Mouse (Mus musculus): ENCODE results near the gene Cpe. TPM values are rescaled to one million over a fixed set of nuclear protein-coding genes. Genes with fewer than 3 reads are reported as not detected.

Gene Cpe
- total and polyA plus RNA-seq, 3 experiments = 0.13 TPM; not detected in 2

DNA sequence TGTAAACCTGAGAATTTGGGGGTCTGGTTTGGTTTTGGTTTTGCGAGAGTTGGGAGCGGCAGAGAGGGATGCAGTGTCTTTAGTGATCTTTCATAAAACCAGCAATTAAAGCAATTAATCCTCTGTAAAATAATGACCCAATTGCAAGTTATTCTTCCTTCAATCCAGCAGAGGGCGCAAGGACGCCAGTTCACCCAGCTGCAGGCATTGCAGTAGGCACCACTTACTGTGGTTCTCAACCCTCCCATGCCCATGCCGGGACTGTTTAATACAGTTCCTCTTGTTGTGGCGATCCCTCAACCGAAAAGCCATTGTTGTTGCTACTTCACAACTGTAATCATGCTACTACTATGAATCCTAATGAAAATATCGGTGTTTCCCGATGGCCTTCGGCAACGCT lies 74.2 kb downstream of the Cpe start:
- Histone ChIP-seq H3K27ac (ENCODE audit: insufficient read depth, low read depth) (no peak overlapping the region), H3K4me1 (ENCODE audit: control insufficient read depth in 1 of 2, insufficient read depth in 2 of 2) (peaks cover 0 to 8% of the 10 kb centered on the region in 2 experiments; a peak in 2 of 4 replicates), H3K9me3 (replicated peaks; ENCODE audit: low read length) (no peaks in the 10 kb centered on the region), H3K27me3 (replicated peaks) (no peaks in the 10 kb centered on the region), H3K9ac (ENCODE audit: insufficient read depth, low read depth) (no peak overlapping the region), H3K4me3 (replicated peaks in 1 of 3; ENCODE audit: low read depth in 2 of 3, low read length in 2 of 3, poor library complexity in 1 of 3) (peak overlapping the region in 1 of 3 experiments; percentile 33), H3K4me2 (ENCODE audit: insufficient read depth, low read depth, poor library complexity, severe bottlenecking) (peak overlapping the region; percentile 54; the same call in 1 of the 2 replicates), H3K79me2 (replicated peaks; ENCODE audit: control insufficient read depth, extremely low read depth, insufficient read depth, poor library complexity, severe bottlenecking) (no peaks in the 10 kb centered on the region), H3K36me3 (replicated peaks in 1 of 2; ENCODE audit: control insufficient read depth in 1 of 2, insufficient read depth in 1 of 2, low read length in 1 of 2) (no peaks in the 10 kb centered on the region)
- dilution Hi-C loops (cut with MboI; ENCODE audit: extremely low pct_ligation_motif_present, extremely low pct_unique_long_range_greater_than_20kb, low sequenced_read_pairs) = no loop called here
- TF ChIP-seq PAX5 (IDR thresholded peaks at IDR 0.05; ENCODE audit: low read length) (no peak), MAZ (IDR thresholded peaks at IDR 0.05; ENCODE audit: low read depth, low read length) (no peak), RAD21 (IDR thresholded peaks at IDR 0.05; ENCODE audit: low read depth, low read length) (peak; percentile 79), NELFE (IDR thresholded peaks at IDR 0.05; ENCODE audit: low read depth, low read length) (no peak), NRF1 (IDR thresholded peaks at IDR 0.05; ENCODE audit: low read depth, low read length) (no peak), MAFK (IDR thresholded peaks at IDR 0.05; ENCODE audit: insufficient replicate concordance, low read length) (no peak), SMC3 (IDR thresholded peaks at IDR 0.05; ENCODE audit: low read depth, low read length) (peak; percentile 88), MXI1 (IDR thresholded peaks at IDR 0.05; ENCODE audit: low read depth, low read length) (no peak), KAT2A (IDR thresholded peaks at IDR 0.05; ENCODE audit: insufficient replicate concordance, low read length) (no peak), HCFC1 (IDR thresholded peaks at IDR 0.05; ENCODE audit: low read depth, low read length) (no peak), ZMIZ1 (IDR thresholded peaks at IDR 0.05; ENCODE audit: low read depth, low read length) (no peak), CTCF (conservative IDR thresholded peaks at IDR 0.05 in 1 of 2, IDR thresholded peaks at IDR 0.05 in 1 of 2; ENCODE audit: low read depth in 2 of 2, low read length in 2 of 2) (peak; percentile 79 to 88), MYC (IDR thresholded peaks at IDR 0.05; ENCODE audit: low read depth, low read length) (no peak), RCOR1 (conservative IDR thresholded peaks at IDR 0.05; ENCODE audit: low read depth, low read length) (no peak), IRF4 (IDR thresholded peaks at IDR 0.05; ENCODE audit: low read depth, low read length) (0 out of 2 replicates have a peak, but pooled peaks have one; percentile 20), POLR2A (IDR thresholded peaks at IDR 0.05; ENCODE audit: low read depth, low read length) (no peak), EP300 (IDR thresholded peaks at IDR 0.05; ENCODE audit: low read length) (no peak), POLR2AphosphoS2 (IDR thresholded peaks at IDR 0.05; ENCODE audit: low read depth, low read length) (no peak), GABPA (IDR thresholded peaks at IDR 0.05; ENCODE audit: insufficient replicate concordance, low read depth, low read length) (no peak), ZC3H11A (IDR thresholded peaks at IDR 0.05; ENCODE audit: low read depth, low read length) (peak; percentile 14; the same call in 1 of the 2 replicates), MEF2A (IDR thresholded peaks at IDR 0.05; ENCODE audit: borderline replicate concordance, low read depth, low read length) (no peak), TCF12 (IDR thresholded peaks at IDR 0.05; ENCODE audit: low read depth, low read length) (0 out of 2 replicates have a peak, but pooled peaks have one; percentile 18), UBTF (IDR thresholded peaks at IDR 0.05; ENCODE audit: low read depth, low read length) (no peak), CHD1 (IDR thresholded peaks at IDR 0.05; ENCODE audit: low read depth, low read length) (no peak), CHD2 (IDR thresholded peaks at IDR 0.05; ENCODE audit: low read length) (no peak), JUND (conservative IDR thresholded peaks at IDR 0.05; ENCODE audit: low read depth, low read length) (no peak), MAX (IDR thresholded peaks at IDR 0.05; ENCODE audit: low read length) (no peak)
- DNase-seq (ENCODE audit: extremely low read depth) = peak; percentile 73
- in situ Hi-C loops (cut with MboI; ENCODE audit: low pct_ligation_motif_present, low pct_unique_long_range_greater_than_20kb, low sequenced_read_pairs) = loop anchor here (5.0 kb wide), 1 partner anchor 324 kb away; no protein-coding TSS in a partner anchor

All from CH12.LX (cell line).